Mouse (Mus musculus): Measurements from ENCODE around the gene Cnga3. TPM values are rescaled to one million over a fixed set of nuclear protein-coding genes. Genes with fewer than 3 reads are reported as not detected.

The Cnga3 gene
- polyA plus RNA-seq (2015; fragmentation: Nextera tagmentation; extraction: Ambion mirVana): 0.19 and 0.29 TPM in 2 replicates

DNA sequence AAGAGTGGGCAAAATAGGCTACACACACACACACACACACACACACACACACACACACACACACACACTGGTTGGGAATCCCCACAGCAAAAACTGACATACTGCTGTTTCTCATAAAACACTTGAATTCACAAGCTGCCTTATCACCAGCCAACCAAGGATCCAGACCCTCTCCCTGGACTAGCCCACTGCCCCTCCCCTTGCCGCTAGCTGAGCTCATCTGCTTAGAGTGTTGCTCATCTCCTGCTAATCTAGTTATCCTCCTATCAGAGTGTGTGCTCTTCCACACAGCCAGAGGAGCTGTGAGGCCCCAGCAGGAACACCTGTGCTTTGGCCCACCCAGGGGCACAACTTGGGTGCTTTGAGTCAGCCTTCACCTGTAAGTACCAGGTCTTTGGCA, at the start of gene Cnga3:
Cnga3 (plus strand) TSS at position 291 of the 400 bp plus-strand sequence.
- Histone ChIP-seq H3K4me2 (replicated peaks) (no peak within 1 kb of the TSS), H3K4me1 (peaks cover 3% of the 10 kb centered on the region; the same call in 1 of the 2 replicates)
- ATAC-seq (replicated peaks): no peak

DNA sequence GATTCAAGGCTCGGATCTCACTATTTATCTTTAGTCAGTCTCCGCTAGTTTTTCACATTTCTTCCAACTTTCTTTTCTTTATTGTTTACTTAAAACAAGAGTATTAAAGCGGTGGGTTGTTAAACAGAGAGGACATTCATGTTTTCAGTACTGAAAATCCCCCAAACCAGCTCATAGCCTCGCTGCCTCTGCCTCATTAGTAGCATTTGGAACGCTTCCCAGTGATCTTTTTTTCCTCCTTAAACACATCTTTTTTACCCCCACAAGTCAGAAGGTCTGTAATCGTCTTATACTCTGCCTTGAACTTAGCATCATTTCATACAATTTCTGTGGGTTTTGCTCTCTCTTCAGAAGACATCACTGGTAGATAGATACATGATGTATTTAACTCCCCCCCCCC, 48.2 kb upstream of the Cnga3 start:
- Histone ChIP-seq H3K4me2 (replicated peaks) (no peak overlapping the region), H3K9me3 (no peaks in the 10 kb centered on the region), H3K27ac (replicated peaks) (no peak overlapping the region), H3K4me3 (no peak overlapping the region), H3K9ac (replicated peaks) (no peak overlapping the region), H3K36me3 (no peaks in the 10 kb centered on the region), H3K27me3 (no peaks in the 10 kb centered on the region; the same call in 1 of the 2 replicates), H3K4me1 (no peaks in the 10 kb centered on the region)
- ATAC-seq (replicated peaks): no peak
- 17% methylated on average over 6 of the region's 6 CpGs for WGBS

More for the DNA sequence above, at the start of gene Cnga3:
- H3K4me3 ChIP-seq: no peak within 1 kb of the TSS
- H3K27me3 ChIP-seq: peaks cover 5% of the 10 kb centered on the region; the same call in 1 of the 2 replicates
- no peaks in the 10 kb centered on the region for H3K36me3 ChIP-seq
- no peaks in the 10 kb centered on the region for H3K9me3 ChIP-seq
- no peak within 1 kb of the TSS for H3K9ac ChIP-seq (replicated peaks)
- no peak within 1 kb of the TSS for H3K27ac ChIP-seq (replicated peaks)
- WGBS: 74% methylated on average over 1 of the region's 1 CpGs

DNA sequence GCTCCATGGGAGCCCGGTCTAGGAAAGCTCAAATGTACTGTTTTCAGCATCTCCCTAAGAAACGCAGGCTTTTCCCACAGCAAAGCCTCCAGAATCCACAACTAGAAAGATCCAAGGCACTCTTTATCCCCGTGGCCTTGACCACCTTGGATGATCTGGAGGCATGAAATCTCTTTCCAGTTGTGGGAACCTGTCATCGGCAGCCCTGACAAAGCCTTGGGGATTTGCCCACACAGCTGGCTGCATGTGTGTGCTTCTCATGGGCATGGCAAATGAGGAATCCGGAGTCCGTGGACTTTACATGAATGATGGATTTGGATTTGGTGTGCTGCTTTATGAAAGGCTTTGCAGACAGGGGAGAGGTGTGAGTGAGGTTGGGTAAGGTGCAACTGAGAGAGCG, 46.3 kb upstream of the Cnga3 start:
- Histone ChIP-seq H3K9me3 (no peaks in the 10 kb centered on the region), H3K4me3 (no peak overlapping the region), H3K4me2 (replicated peaks) (no peak overlapping the region), H3K27me3 (no peaks in the 10 kb centered on the region; the same call in 1 of the 2 replicates), H3K9ac (replicated peaks) (no peak overlapping the region), H3K27ac (replicated peaks) (no peak overlapping the region), H3K4me1 (no peaks in the 10 kb centered on the region), H3K36me3 (no peaks in the 10 kb centered on the region)
- no peak for ATAC-seq (replicated peaks)
- 82% methylated on average over 7 of the region's 7 CpGs for WGBS

DNA sequence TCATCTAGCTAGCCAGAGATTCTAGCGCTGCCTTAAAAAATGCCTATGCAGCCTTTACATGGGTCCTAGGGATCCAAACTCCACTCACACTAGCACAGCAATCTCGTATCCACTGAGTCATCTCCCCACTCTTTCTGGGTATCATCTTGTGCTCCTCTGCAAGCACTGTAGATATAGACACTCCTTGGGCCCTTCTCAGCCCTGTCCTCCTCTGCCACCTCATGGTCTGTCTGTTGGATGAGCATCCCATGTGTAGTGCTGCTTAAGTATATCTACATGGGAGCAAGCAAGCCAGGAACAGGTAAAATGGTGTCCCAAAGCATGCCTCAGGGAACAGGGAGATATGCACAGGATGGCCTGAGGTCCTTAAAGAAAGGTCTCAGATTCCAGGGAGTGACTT, 36.4 kb upstream of the Cnga3 start:
- H3K4me2 ChIP-seq (replicated peaks): no peak overlapping the region
- no peak overlapping the region for H3K27ac ChIP-seq (replicated peaks)
- H3K9me3 ChIP-seq: no peaks in the 10 kb centered on the region
- no peaks in the 10 kb centered on the region for H3K27me3 ChIP-seq
- no peak overlapping the region for H3K4me3 ChIP-seq
- no peaks in the 10 kb centered on the region for H3K36me3 ChIP-seq
- WGBS: 91% methylated on average over 2 of the region's 2 CpGs
- no peaks in the 10 kb centered on the region for H3K4me1 ChIP-seq
- no peak overlapping the region for H3K9ac ChIP-seq (replicated peaks)
- ATAC-seq (replicated peaks): no peak

DNA sequence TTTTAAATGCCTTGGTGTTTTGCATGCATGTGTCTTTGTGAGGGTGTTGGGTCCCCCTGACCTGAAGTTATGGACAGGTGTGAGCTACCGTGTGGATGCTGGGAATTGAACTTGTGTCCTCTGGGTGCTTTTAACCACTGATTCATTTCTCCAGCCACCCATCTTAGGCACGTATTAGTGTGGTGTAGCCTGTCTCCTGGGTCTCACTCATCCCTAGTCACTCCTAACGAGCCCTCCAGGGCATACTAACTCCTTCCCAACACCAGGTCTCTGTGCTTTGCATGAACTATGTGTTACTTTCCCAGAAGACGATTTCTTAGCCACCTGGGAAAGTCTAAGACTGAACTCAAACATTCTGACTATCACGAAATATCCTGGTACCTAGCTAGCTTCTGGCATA, 34.4 kb upstream of the Cnga3 start:
- no peak overlapping the region for H3K4me3 ChIP-seq
- H3K27ac ChIP-seq (replicated peaks): no peak overlapping the region
- no peak overlapping the region for H3K9ac ChIP-seq (replicated peaks)
- H3K4me2 ChIP-seq (replicated peaks): no peak overlapping the region
- no peaks in the 10 kb centered on the region for H3K4me1 ChIP-seq
- ATAC-seq (replicated peaks): no peak
- H3K36me3 ChIP-seq: no peaks in the 10 kb centered on the region
- H3K27me3 ChIP-seq: no peaks in the 10 kb centered on the region
- 68% methylated on average over 5 of the region's 5 CpGs for WGBS
- no peaks in the 10 kb centered on the region for H3K9me3 ChIP-seq

DNA sequence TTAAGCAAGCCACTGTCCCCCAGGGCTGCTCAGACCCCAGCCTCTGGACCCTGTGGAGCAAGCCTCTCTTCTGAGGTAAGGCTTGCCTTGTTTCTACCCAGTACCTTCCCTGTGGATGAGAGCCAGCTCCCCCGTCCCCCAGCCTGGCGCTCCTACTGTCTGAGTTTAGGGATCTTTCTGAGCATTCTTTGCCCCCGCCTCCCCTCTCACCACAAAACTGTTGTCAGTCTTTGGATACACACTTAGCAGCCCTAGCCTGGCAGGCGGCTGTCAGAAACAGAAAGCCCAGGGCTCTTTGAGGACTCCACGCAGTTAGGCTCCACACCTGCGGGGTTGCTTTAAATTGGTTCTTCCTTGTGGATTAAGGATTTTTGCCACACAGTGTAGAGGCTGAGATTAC, 27.2 kb upstream of the Cnga3 start:
- no peaks in the 10 kb centered on the region for H3K4me1 ChIP-seq
- H3K4me3 ChIP-seq: no peak overlapping the region
- H3K4me2 ChIP-seq (replicated peaks): no peak overlapping the region
- no peak overlapping the region for H3K9ac ChIP-seq (replicated peaks)
- 0 out of 2 replicates have a peak, but pooled peaks have one; percentile 29 for ATAC-seq (replicated peaks)
- H3K9me3 ChIP-seq: no peaks in the 10 kb centered on the region
- no peaks in the 10 kb centered on the region for H3K36me3 ChIP-seq
- no peaks in the 10 kb centered on the region for H3K27me3 ChIP-seq
- no peak overlapping the region for H3K27ac ChIP-seq (replicated peaks)
- 52% methylated on average over 6 of the region's 6 CpGs for WGBS

DNA sequence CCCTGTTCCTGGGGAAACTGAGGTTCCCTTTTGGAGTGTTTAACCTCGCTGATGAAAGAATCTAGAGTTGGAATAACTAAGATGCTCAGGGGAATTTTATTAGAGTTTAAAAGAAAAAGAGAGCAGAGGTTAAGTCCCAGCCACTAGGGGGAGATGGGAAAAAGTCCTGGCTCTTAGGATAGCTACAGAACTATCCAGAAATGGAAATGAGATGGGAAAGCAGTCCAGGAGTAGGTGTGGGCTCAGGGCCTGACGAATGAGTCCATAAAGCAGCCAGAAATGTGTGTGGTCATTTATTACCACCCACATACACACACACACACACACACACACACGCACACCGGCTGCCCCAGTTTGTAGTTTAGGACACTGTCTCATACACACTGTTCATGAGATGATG, 19.6 kb upstream of the Cnga3 start:
- WGBS: 46% methylated on average over 4 of the region's 4 CpGs

DNA sequence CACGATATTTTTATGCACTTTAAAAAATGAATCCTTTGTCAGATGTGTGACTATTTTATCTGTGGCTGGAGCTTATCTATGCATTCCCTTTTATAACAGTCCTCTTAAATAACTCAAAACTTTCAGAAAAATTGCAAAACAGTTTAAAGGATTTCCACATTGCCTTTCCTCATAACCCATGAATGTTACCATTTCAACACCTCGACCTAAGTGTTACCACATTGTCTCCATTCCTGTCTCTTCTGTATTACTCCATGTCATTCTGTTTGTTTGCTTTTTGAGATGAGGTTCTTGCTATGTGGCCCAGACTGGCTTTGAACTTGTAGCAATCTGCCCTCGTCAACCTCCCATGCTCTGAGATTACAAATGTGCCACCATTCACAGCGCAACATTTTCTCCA, 12.8 kb upstream of the Cnga3 start:
- H3K4me3 ChIP-seq: no peak overlapping the region

More for the DNA sequence above, 19.6 kb upstream of the Cnga3 start:
- Histone ChIP-seq H3K4me2 (replicated peaks) (no peak overlapping the region), H3K9me3 (no peaks in the 10 kb centered on the region), H3K4me3 (no peak overlapping the region), H3K36me3 (no peaks in the 10 kb centered on the region), H3K4me1 (no peaks in the 10 kb centered on the region), H3K27ac (replicated peaks) (no peak overlapping the region), H3K9ac (replicated peaks) (no peak overlapping the region), H3K27me3 (no peaks in the 10 kb centered on the region)
- no peak for ATAC-seq (replicated peaks)

DNA sequence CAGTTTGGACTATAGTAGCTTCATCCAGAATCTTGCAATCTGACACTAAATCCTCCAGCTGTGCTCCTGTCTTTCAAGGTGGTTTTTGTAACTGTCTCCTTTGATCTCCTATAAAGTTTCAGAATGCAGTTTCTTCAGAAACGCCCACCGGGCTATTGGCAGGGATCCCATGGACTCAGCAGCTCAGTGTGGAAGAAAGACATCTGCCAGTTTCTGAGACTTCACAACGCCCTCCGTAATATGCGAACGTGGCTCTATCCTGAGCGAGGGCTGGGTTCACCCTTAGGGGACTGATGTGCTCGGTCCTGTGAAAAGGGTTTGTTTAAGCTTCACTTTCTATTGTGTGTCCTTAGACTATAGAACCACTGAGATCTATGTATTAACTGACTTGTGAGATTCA, 6.5 kb upstream of the Cnga3 start:
- Histone ChIP-seq H3K4me2 (replicated peaks) (no peak overlapping the region), H3K9me3 (no peaks in the 10 kb centered on the region), H3K4me1 (no peaks in the 10 kb centered on the region), H3K27ac (replicated peaks) (no peak overlapping the region), H3K4me3 (no peak overlapping the region), H3K9ac (replicated peaks) (no peak overlapping the region), H3K36me3 (no peaks in the 10 kb centered on the region), H3K27me3 (no peaks in the 10 kb centered on the region)
- 67% methylated on average over 8 of the region's 8 CpGs for WGBS
- ATAC-seq (replicated peaks): no peak

More for the DNA sequence above, 12.8 kb upstream of the Cnga3 start:
- no peaks in the 10 kb centered on the region for H3K36me3 ChIP-seq
- ATAC-seq (replicated peaks): no peak
- 92% methylated on average over 4 of the region's 4 CpGs for WGBS
- H3K4me2 ChIP-seq (replicated peaks): no peak overlapping the region
- H3K27ac ChIP-seq (replicated peaks): no peak overlapping the region
- H3K9me3 ChIP-seq: no peaks in the 10 kb centered on the region
- H3K9ac ChIP-seq (replicated peaks): no peak overlapping the region
- no peaks in the 10 kb centered on the region for H3K4me1 ChIP-seq
- H3K27me3 ChIP-seq: no peaks in the 10 kb centered on the region

DNA sequence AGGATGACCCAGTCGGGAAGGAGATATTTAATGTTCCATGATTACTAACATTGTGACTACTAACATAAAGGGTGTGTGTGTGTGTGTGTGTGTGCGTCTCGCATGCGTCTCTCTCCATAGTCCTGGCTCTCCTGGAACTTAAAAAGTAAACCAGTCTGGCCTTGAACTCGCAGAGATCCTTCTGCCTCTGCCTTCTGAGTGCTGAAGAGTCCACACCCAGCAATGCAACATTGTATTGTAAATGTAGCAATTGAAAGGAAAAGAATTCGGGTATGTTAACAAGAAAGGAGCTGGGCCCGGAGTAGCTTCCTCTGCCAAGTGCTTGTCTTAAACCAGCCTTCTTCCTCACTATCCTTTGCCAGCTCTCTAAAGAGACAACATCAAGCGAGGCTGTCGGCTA, 1.9 kb upstream of the Cnga3 start:
- H3K27ac ChIP-seq (replicated peaks): no peak overlapping the region
- H3K36me3 ChIP-seq: no peaks in the 10 kb centered on the region
- H3K9me3 ChIP-seq: no peaks in the 10 kb centered on the region
- H3K4me3 ChIP-seq: no peak overlapping the region
- WGBS: 87% methylated on average over 9 of the region's 9 CpGs
- H3K9ac ChIP-seq (replicated peaks): no peak overlapping the region
- ATAC-seq (replicated peaks): no peak
- peaks cover 1% of the 10 kb centered on the region; the same call in 1 of the 2 replicates for H3K27me3 ChIP-seq
- no peaks in the 10 kb centered on the region for H3K4me1 ChIP-seq
- H3K4me2 ChIP-seq (replicated peaks): no peak overlapping the region

DNA sequence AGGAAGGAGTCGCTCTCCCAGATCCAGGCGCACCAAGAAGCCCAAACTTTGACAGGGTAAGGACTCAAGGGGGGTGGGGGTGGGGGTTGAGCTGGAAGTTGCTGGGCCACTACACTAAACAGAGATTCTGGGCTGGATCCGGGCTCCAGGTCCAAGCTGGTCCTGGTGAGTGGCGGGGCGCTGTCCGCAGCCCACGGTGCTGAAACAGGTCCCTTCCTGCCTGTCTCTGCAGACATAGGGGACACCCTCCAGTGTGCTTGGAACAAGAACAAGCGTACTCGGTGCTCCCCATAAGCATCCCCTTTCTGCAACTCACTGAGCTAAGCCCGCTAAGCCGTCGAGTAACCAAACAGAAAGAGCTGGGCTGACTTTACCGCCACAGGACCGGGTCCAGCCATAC, 4.2 kb downstream of the Cnga3 start:
- no peaks in the 10 kb centered on the region for H3K9me3 ChIP-seq
- no peak overlapping the region for H3K9ac ChIP-seq (replicated peaks)
- WGBS: 2% methylated on average over 14 of the region's 14 CpGs
- H3K27me3 ChIP-seq: peaks cover 5% of the 10 kb centered on the region; the same call in 1 of the 2 replicates
- H3K36me3 ChIP-seq: no peaks in the 10 kb centered on the region
- no peak overlapping the region; the same call in 1 of the 2 replicates for H3K4me2 ChIP-seq (replicated peaks)
- peaks cover 23% of the 10 kb centered on the region for H3K4me1 ChIP-seq
- no peak for ATAC-seq (replicated peaks)
- no peak overlapping the region for H3K4me3 ChIP-seq
- no peak overlapping the region for H3K27ac ChIP-seq (replicated peaks)

DNA sequence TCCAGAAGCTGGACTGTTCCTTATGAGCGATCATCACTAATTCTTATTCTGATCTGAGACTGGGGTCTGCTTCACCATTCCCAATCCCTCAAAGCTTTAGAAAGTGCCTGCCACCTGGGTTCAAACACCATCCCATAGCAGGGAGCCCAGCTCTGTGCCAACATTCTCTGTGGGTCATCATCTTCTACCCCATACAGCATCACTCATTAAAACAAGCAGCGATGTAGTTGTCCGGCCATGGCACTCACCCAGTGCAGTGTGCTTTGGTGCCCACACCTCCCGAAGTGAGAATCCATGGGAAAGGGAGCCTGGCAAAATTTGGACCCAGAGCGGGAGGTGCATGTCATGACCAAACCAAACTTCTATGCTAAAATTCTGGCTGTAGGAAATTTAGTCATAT, 5.4 kb downstream of the Cnga3 start:
- peak overlapping the region; percentile 62 for H3K27ac ChIP-seq (replicated peaks)
- no peaks in the 10 kb centered on the region for H3K9me3 ChIP-seq
- no peaks in the 10 kb centered on the region for H3K36me3 ChIP-seq
- no peak overlapping the region for H3K4me3 ChIP-seq
- peak; percentile 39 for ATAC-seq (replicated peaks)
- WGBS: 72% methylated on average over 5 of the region's 5 CpGs
- peaks cover 5% of the 10 kb centered on the region; the same call in 1 of the 2 replicates for H3K27me3 ChIP-seq
- peaks cover 23% of the 10 kb centered on the region for H3K4me1 ChIP-seq
- H3K9ac ChIP-seq (replicated peaks): no peak overlapping the region
- no peak overlapping the region for H3K4me2 ChIP-seq (replicated peaks)
